Mouse (Mus musculus) liver, embryonic 14.5 days (tissue): ENCODE data around the gene Ptpn5. TPM values are rescaled to one million over a fixed set of nuclear protein-coding genes. Genes with fewer than 3 reads are reported as not detected.

Experiments
- ATAC-seq: fragments of 200-750 bp; cut with Nextera tagmentation; 2 replicates; pipeline ENCODE4 v1.8.0; 2017; ENCODE audit warnings: moderate number of reproducible peaks, mild to moderate bottlenecking, moderate library complexity; ENCODE audit not compliant: insufficient read depth
- DNase-seq, 3 experiments: peaks; one replicate each; pipeline ENCODE4 v3.0.0-alpha.2; 2012 to 2013; ENCODE audit warnings: low read depth in 3 of 3, low spot score in 3 of 3
- H3K27ac ChIP-seq: fragments of 300-500 bp; sonication (generic); 2 replicates; pipeline ENCODE4 v1.5.1; 2014; ENCODE audit warnings: moderate library complexity, mild to moderate bottlenecking, control low read depth, inconsistent platforms
- H3K27me3 ChIP-seq: fragments of 300-500 bp; sonication (generic); 2 replicates; pipeline ENCODE4 v1.6.1; 2014; ENCODE audit warnings: mild to moderate bottlenecking, low read length, moderate library complexity; ENCODE audit not compliant: control insufficient read depth, insufficient read depth
- H3K36me3 ChIP-seq: fragments of 300-500 bp; sonication (generic); replicated peaks from 2 replicates; pipeline ENCODE4 v1.6.1; 2014; ENCODE audit warnings: low read depth; ENCODE audit not compliant: control insufficient read depth, insufficient read depth
- H3K4me1 ChIP-seq, 2 experiments: fragments of 200-500 bp in 1 of 2; fragments of 300-500 bp in 1 of 2; sonication (generic) in 1 of 2; replicated peaks; 2 replicates each; pipeline ENCODE4 v1.6.1; 2012 to 2014; ENCODE audit warnings: antibody characterized with exemption in 1 of 2, inconsistent platforms in 1 of 2, low read length in 1 of 2; ENCODE audit not compliant: control insufficient read depth in 2 of 2, insufficient read depth in 2 of 2
- H3K4me2 ChIP-seq: fragments of 300-500 bp; sonication (generic); 2 replicates; pipeline ENCODE4 v1.6.1; 2014; ENCODE audit warnings: low read depth, mild to moderate bottlenecking, control low read depth, moderate library complexity
- H3K4me3 ChIP-seq, 2 experiments: fragments of 200-500 bp in 1 of 2; fragments of 300-500 bp in 1 of 2; sonication (generic) in 1 of 2; 2 replicates each; pipeline ENCODE4 v1.5.1; 2012 to 2014; ENCODE audit warnings: low read depth in 2 of 2, low read length in 2 of 2, mild to moderate bottlenecking in 2 of 2, control low read depth in 1 of 2, inconsistent platforms in 1 of 2, moderate library complexity in 1 of 2; ENCODE audit not compliant: insufficient read depth in 1 of 2
- H3K9ac ChIP-seq: fragments of 300-500 bp; sonication (generic); replicated peaks from 2 replicates; pipeline ENCODE4 v1.6.1; 2014; ENCODE audit warnings: mild to moderate bottlenecking, control low read depth, moderate library complexity
- H3K9me3 ChIP-seq: fragments of 300-500 bp; sonication (generic); 2 replicates; pipeline ENCODE4 v1.6.1; 2016; ENCODE audit warnings: low read length, mixed read lengths; ENCODE audit not compliant: control insufficient read depth
- CTCF ChIP-seq: IDR thresholded peaks from 2 replicates; pipeline ENCODE4 v1.5.1; 2016; ENCODE audit warnings: antibody characterized with exemption, low read depth, control low read depth
- EP300 ChIP-seq: IDR thresholded peaks from 2 replicates; pipeline ENCODE4 v1.6.1; 2016; ENCODE audit warnings: antibody characterized with exemption, low read depth
- WGBS: fragments of 180-500 bp; shearing (Covaris S2); extraction: QIAGEN DNeasy Blood & Tissue Kit; methylation state at CpG from one replicate; pipeline ENCODE4 v1.1.7; 2014; ENCODE audit not compliant: insufficient replicate concordance; 5-methylcytosine and 5-hydroxymethylcytosine counted together
- polyA plus RNA-seq, 2 experiments: library from polyadenylated mRNA; depleted of rRNA in 1 of 2; stranded (reverse) in 1 of 2; unstranded in 1 of 2; fragments of >200 nt; fragmentation: Nextera tagmentation in 1 of 2; extraction: Ambion mirVana in 1 of 2; gene quantifications; 2 replicates each; pipeline versions ENCODE4 v1.2.1 to v1.2.3; 2012 to 2014

Gene Ptpn5
- polyA plus RNA-seq, 2 experiments = not detected

DNA sequence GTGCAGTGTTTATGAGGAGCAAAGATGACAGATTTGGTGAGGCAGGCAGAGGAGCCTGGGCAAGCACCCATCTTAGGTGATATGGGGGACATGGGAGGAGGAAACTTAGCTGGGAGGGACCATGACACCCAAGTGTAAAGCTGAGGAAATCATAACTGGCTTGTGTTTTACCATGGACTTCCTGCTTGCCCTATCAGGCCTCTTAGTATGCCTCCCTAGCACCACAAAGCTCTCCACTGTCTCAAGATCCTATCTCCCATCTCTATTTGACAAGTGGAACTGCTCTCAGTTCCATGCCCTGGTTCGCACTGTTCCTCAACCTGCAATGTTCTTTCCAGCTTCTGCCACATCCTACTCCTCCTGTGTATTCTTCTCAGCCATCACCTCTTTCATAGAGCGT is 18.0 kb downstream of the Ptpn5 start:
- Histone ChIP-seq H3K4me2 (no peak overlapping the region), H3K9ac (no peak overlapping the region), H3K27ac (no peak overlapping the region), H3K36me3 (no peaks in the 10 kb centered on the region), H3K4me3 (no peak overlapping the region), H3K4me1 (no peaks in the 10 kb centered on the region), H3K27me3 (no peaks in the 10 kb centered on the region), H3K9me3 (no peaks in the 10 kb centered on the region)
- TF ChIP-seq CTCF (no peak), EP300 (no peak)
- WGBS = 33% methylated on average over 2 of the region's 2 CpGs
- DNase-seq (no peak), ATAC-seq (no peak)

DNA sequence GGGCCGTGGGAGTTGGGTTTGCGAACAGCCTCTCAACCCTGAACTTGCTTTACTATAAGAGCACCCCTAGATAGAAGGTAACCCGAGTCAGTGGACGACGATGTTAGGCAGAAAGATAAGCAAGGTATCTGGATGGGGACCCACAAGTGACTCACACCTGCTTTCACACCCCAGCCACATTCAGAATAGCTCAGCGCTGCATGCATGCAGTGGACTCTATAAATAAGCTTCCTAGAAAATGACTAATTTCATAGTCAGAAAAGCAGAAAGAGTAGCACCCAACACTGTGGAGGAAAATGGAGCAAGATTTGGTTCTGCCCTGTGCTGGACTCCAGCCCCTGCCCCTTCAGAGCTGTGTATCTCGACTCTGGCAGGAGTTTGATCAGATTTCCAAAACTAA is 20.1 kb downstream of the Ptpn5 start:
- WGBS = 73% methylated on average over 7 of the region's 7 CpGs
- H3K27ac ChIP-seq = no peak overlapping the region
- ATAC-seq = no peak

DNA sequence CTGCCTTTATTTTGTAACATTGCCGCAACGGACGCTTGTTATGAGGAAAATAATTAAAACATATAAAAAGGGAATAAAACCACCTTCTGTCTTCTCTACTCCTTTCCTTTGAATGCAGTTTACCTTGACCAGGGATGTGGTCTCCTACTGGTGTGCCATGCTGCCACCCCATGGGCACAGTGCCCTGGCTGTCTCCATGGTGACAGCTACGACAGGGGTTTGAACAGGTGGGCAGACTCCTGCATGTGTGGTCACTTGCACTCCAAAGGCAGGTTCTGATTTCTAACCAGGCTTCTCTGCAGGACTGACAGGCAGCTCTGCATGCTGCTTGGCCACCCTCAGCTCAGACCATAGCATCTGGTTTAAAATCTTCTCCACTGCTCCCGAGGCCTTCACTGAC is 21.4 kb downstream of the Ptpn5 start:
- DNase-seq = no peak
- H3K4me3 ChIP-seq = no peak overlapping the region
- H3K27me3 ChIP-seq = no peaks in the 10 kb centered on the region
- no peak for ATAC-seq
- H3K27ac ChIP-seq = no peak overlapping the region
- H3K9me3 ChIP-seq = no peaks in the 10 kb centered on the region
- no peak overlapping the region for H3K4me2 ChIP-seq
- 75% methylated on average over 5 of the region's 5 CpGs for WGBS
- H3K4me1 ChIP-seq = no peaks in the 10 kb centered on the region
- TF ChIP-seq CTCF (no peak), EP300 (no peak)
- no peaks in the 10 kb centered on the region for H3K36me3 ChIP-seq
- no peak overlapping the region for H3K9ac ChIP-seq

More for the DNA sequence above, 20.1 kb downstream of the Ptpn5 start:
- Histone ChIP-seq H3K4me3 (no peak overlapping the region), H3K9me3 (no peaks in the 10 kb centered on the region), H3K4me1 (no peaks in the 10 kb centered on the region), H3K27me3 (no peaks in the 10 kb centered on the region), H3K36me3 (no peaks in the 10 kb centered on the region), H3K9ac (no peak overlapping the region), H3K4me2 (no peak overlapping the region)
- DNase-seq = no peak
- TF ChIP-seq EP300 (no peak), CTCF (no peak)

DNA sequence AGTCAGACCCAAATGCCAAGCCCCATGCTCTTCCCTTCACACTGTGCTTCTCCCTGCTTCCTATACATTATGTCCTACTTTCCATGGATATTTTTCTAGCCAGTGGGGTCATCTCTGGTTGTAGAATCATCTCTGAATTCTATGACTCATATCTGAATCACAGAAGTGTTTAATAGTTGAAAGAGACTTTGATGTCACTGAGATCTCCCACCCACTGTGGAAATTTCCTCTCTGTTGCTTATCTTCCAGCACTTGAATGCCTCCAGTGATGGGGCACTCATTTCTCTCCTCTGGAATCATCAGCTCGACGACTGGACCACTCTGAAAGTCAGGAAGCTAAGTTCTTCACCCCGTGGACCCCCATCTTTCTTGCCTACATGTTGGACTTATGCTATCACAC is 22.4 kb downstream of the Ptpn5 start:
- no peak overlapping the region for H3K9ac ChIP-seq
- H3K36me3 ChIP-seq = no peaks in the 10 kb centered on the region
- H3K27ac ChIP-seq = no peak overlapping the region
- H3K4me2 ChIP-seq = no peak overlapping the region
- DNase-seq = no peak
- no peak for ATAC-seq
- WGBS = 50% methylated on average over 3 of the region's 3 CpGs
- no peak for TF ChIP-seq EP300
- TF ChIP-seq CTCF = no peak
- no peaks in the 10 kb centered on the region for H3K4me1 ChIP-seq
- no peaks in the 10 kb centered on the region for H3K9me3 ChIP-seq
- no peak overlapping the region for H3K4me3 ChIP-seq
- no peaks in the 10 kb centered on the region for H3K27me3 ChIP-seq

DNA sequence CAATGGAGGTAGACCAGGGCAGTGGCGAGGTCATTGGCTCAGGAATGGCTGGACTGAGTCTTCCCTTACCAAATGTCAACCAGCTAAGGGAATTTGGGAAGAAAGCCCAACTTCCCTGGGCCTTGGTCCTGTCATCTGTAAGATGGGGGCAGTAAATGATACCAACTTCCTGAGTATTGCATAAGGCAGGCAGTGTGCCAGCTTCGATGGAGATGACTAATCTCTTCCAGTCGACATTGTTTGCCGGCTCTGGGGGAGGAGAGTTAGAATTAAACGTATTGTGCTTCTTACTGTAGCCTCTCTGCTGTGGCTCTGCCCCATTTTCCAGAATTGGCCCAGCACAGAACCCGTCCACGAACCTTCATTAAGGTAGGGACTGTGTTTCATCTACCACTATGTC is 23.0 kb downstream of the Ptpn5 start:
- Histone ChIP-seq H3K9me3 (no peaks in the 10 kb centered on the region), H3K4me2 (no peak overlapping the region), H3K9ac (no peak overlapping the region), H3K4me3 (no peak overlapping the region), H3K27me3 (no peaks in the 10 kb centered on the region), H3K36me3 (no peaks in the 10 kb centered on the region), H3K27ac (no peak overlapping the region), H3K4me1 (no peaks in the 10 kb centered on the region)
- ATAC-seq = no peak
- no peak for DNase-seq
- TF ChIP-seq EP300 = no peak
- TF ChIP-seq CTCF = no peak
- WGBS = 43% methylated on average over 7 of the region's 7 CpGs
